Mouse (Mus musculus): Measurements from ENCODE around the gene Tle2. TPM values are rescaled to one million over a fixed set of nuclear protein-coding genes. Genes with fewer than 3 reads are reported as not detected.
A peak's percentile ranks its signal among the peaks of the same experiment; 100 is the strongest.

Gene Tle2
- 14.0 and 17.1 TPM in 2 replicates for polyA plus RNA-seq (2016; fragmentation: Nextera tagmentation; extraction: Ambion mirVana)

- Histone ChIP-seq H3K36me3 (replicated peaks) (no peaks in the 10 kb centered on the region), H3K27ac (replicated peaks) (peak within 1 kb of the TSS; percentile 82), H3K9me3 (no peaks in the 10 kb centered on the region), H3K27me3 (replicated peaks; ENCODE audit: low read depth, poor library complexity, severe bottlenecking) (peaks cover 82% of the 10 kb centered on the region), H3K4me1 (peaks cover 67% of the 10 kb centered on the region), H3K4me3 (peak within 1 kb of the TSS; percentile 64)
- WGBS: 18% methylated on average over 10 of the region's 10 CpGs
- peak; percentile 43 for DNase-seq (ENCODE audit: low spot score)
Measured at GRCm38 (mm10) chr10:81574081-81575056, at the start of gene Tle2. Tle2 (plus strand) TSS chr10:81574561.

GRCm38 (mm10) chr10:81525017-81525694 is 49.2 kb upstream of the Tle2 start:
- no peak for DNase-seq (ENCODE audit: low spot score)
- no peak overlapping the region for H3K27ac ChIP-seq (replicated peaks)
- peaks cover 8% of the 10 kb centered on the region; the same call in 1 of the 2 replicates for H3K4me1 ChIP-seq
- peaks cover 26% of the 10 kb centered on the region for H3K27me3 ChIP-seq (replicated peaks; ENCODE audit: low read depth, poor library complexity, severe bottlenecking)
- no peak overlapping the region for H3K4me3 ChIP-seq
- peaks cover 23% of the 10 kb centered on the region for H3K36me3 ChIP-seq (replicated peaks)
- H3K9me3 ChIP-seq: no peaks in the 10 kb centered on the region
- WGBS: 65% methylated on average over 13 of the region's 13 CpGs

GRCm38 (mm10) chr10:81526779-81527178 is 47.6 kb upstream of the Tle2 start:
- H3K27me3 ChIP-seq (replicated peaks; ENCODE audit: low read depth, poor library complexity, severe bottlenecking): peaks cover 26% of the 10 kb centered on the region
- DNase-seq (ENCODE audit: low spot score): peak; percentile 82
- H3K4me1 ChIP-seq: peaks cover 8% of the 10 kb centered on the region; the same call in 1 of the 2 replicates
- 17% methylated on average over 14 of the region's 14 CpGs for WGBS
- peaks cover 39% of the 10 kb centered on the region for H3K36me3 ChIP-seq (replicated peaks)
- H3K27ac ChIP-seq (replicated peaks): no peak overlapping the region
- H3K4me3 ChIP-seq: no peak overlapping the region
- no peaks in the 10 kb centered on the region for H3K9me3 ChIP-seq

- Histone ChIP-seq H3K36me3 (replicated peaks) (peaks cover 85% of the 10 kb centered on the region), H3K4me1 (peaks cover 12% of the 10 kb centered on the region), H3K27ac (replicated peaks) (no peak overlapping the region), H3K27me3 (replicated peaks; ENCODE audit: low read depth, poor library complexity, severe bottlenecking) (no peaks in the 10 kb centered on the region), H3K9me3 (no peaks in the 10 kb centered on the region), H3K4me3 (no peak overlapping the region)
- WGBS: 59% methylated on average over 16 of the region's 16 CpGs
- no peak for DNase-seq (ENCODE audit: low spot score)
Measured at GRCm38 (mm10) chr10:81534826-81535225, 39.5 kb upstream of the Tle2 start.

GRCm38 (mm10) chr10:81536734-81537133 is 37.6 kb upstream of the Tle2 start:
- H3K27me3 ChIP-seq (replicated peaks; ENCODE audit: low read depth, poor library complexity, severe bottlenecking): no peaks in the 10 kb centered on the region
- peaks cover 82% of the 10 kb centered on the region for H3K36me3 ChIP-seq (replicated peaks)
- peaks cover 19% of the 10 kb centered on the region for H3K4me1 ChIP-seq
- no peak overlapping the region for H3K4me3 ChIP-seq
- no peaks in the 10 kb centered on the region for H3K9me3 ChIP-seq
- WGBS: 79% methylated on average over 6 of the region's 6 CpGs
- DNase-seq (ENCODE audit: low spot score): no peak
- H3K27ac ChIP-seq (replicated peaks): no peak overlapping the region

- Histone ChIP-seq H3K27me3 (replicated peaks; ENCODE audit: low read depth, poor library complexity, severe bottlenecking) (no peaks in the 10 kb centered on the region), H3K9me3 (no peaks in the 10 kb centered on the region), H3K4me3 (no peak overlapping the region), H3K27ac (replicated peaks) (no peak overlapping the region), H3K36me3 (replicated peaks) (peaks cover 77% of the 10 kb centered on the region), H3K4me1 (peaks cover 26% of the 10 kb centered on the region)
- 92% methylated on average over 2 of the region's 2 CpGs for WGBS
- no peak for DNase-seq (ENCODE audit: low spot score)
Measured at GRCm38 (mm10) chr10:81537429-81537828, 36.9 kb upstream of the Tle2 start.

- no peaks in the 10 kb centered on the region for H3K27me3 ChIP-seq (replicated peaks; ENCODE audit: low read depth, poor library complexity, severe bottlenecking)
- H3K4me1 ChIP-seq: peaks cover 36% of the 10 kb centered on the region
- no peak for DNase-seq (ENCODE audit: low spot score)
- no peak overlapping the region for H3K4me3 ChIP-seq
- WGBS: 83% methylated on average over 3 of the region's 3 CpGs
- H3K36me3 ChIP-seq (replicated peaks): peaks cover 74% of the 10 kb centered on the region
- no peak overlapping the region for H3K27ac ChIP-seq (replicated peaks)
- H3K9me3 ChIP-seq: no peaks in the 10 kb centered on the region
Measured at GRCm38 (mm10) chr10:81538321-81539048, 35.9 kb upstream of the Tle2 start.

- H3K36me3 ChIP-seq (replicated peaks): peaks cover 54% of the 10 kb centered on the region
- 0 out of 2 replicates have a peak overlapping the region, but pooled peaks have one; percentile 2 for H3K4me3 ChIP-seq
- no peak for DNase-seq (ENCODE audit: low spot score)
- H3K27me3 ChIP-seq (replicated peaks; ENCODE audit: low read depth, poor library complexity, severe bottlenecking): no peaks in the 10 kb centered on the region
- 90% methylated on average over 5 of the region's 5 CpGs for WGBS
- H3K9me3 ChIP-seq: no peaks in the 10 kb centered on the region
- H3K4me1 ChIP-seq: peaks cover 39% of the 10 kb centered on the region
- H3K27ac ChIP-seq (replicated peaks): no peak overlapping the region
Measured at GRCm38 (mm10) chr10:81541363-81541762, 33.0 kb upstream of the Tle2 start.

- H3K36me3 ChIP-seq (replicated peaks): peaks cover 51% of the 10 kb centered on the region
- DNase-seq (ENCODE audit: low spot score): no peak
- H3K9me3 ChIP-seq: no peaks in the 10 kb centered on the region
- WGBS: 77% methylated on average over 10 of the region's 10 CpGs
- no peaks in the 10 kb centered on the region for H3K27me3 ChIP-seq (replicated peaks; ENCODE audit: low read depth, poor library complexity, severe bottlenecking)
- peak overlapping the region; percentile 2; the same call in 1 of the 2 replicates for H3K4me3 ChIP-seq
- H3K4me1 ChIP-seq: peaks cover 39% of the 10 kb centered on the region
- no peak overlapping the region for H3K27ac ChIP-seq (replicated peaks)
Measured at GRCm38 (mm10) chr10:81541803-81542202, 32.6 kb upstream of the Tle2 start.

- WGBS: 72% methylated on average over 7 of the region's 7 CpGs
- H3K9me3 ChIP-seq: no peaks in the 10 kb centered on the region
- DNase-seq (ENCODE audit: low spot score): no peak
- H3K27ac ChIP-seq (replicated peaks): no peak overlapping the region
- H3K36me3 ChIP-seq (replicated peaks): peaks cover 41% of the 10 kb centered on the region
- no peaks in the 10 kb centered on the region for H3K27me3 ChIP-seq (replicated peaks; ENCODE audit: low read depth, poor library complexity, severe bottlenecking)
- peak overlapping the region; percentile 80 for H3K4me3 ChIP-seq
- peaks cover 39% of the 10 kb centered on the region for H3K4me1 ChIP-seq
Measured at GRCm38 (mm10) chr10:81542727-81543460, 31.5 kb upstream of the Tle2 start.

- Histone ChIP-seq H3K9me3 (no peaks in the 10 kb centered on the region), H3K27me3 (replicated peaks; ENCODE audit: low read depth, poor library complexity, severe bottlenecking) (no peaks in the 10 kb centered on the region), H3K36me3 (replicated peaks) (peaks cover 37% of the 10 kb centered on the region), H3K27ac (replicated peaks) (no peak overlapping the region; the same call in 1 of the 2 replicates), H3K4me3 (peak overlapping the region; percentile 80), H3K4me1 (peaks cover 39% of the 10 kb centered on the region)
- DNase-seq (ENCODE audit: low spot score): no peak
- 67% methylated on average over 1 of the region's 1 CpGs for WGBS
Measured at GRCm38 (mm10) chr10:81543633-81544032, 30.7 kb upstream of the Tle2 start.
